Mouse (Mus musculus) neutrophil, adult 83 days (primary cell): ENCODE measurements around the gene Gpr84. TPM values are rescaled to one million over a fixed set of nuclear protein-coding genes. Genes with fewer than 3 reads are reported as not detected.

Experiments
- total RNA-seq, 2 experiments: library from RNA; stranded (reverse); gene quantifications; one replicate each; pipeline ENCODE4 v1.2.4; 2023

The Gpr84 gene
- 10 to 100 TPM; 19.3 to 19.9 TPM for total RNA-seq

DNA sequence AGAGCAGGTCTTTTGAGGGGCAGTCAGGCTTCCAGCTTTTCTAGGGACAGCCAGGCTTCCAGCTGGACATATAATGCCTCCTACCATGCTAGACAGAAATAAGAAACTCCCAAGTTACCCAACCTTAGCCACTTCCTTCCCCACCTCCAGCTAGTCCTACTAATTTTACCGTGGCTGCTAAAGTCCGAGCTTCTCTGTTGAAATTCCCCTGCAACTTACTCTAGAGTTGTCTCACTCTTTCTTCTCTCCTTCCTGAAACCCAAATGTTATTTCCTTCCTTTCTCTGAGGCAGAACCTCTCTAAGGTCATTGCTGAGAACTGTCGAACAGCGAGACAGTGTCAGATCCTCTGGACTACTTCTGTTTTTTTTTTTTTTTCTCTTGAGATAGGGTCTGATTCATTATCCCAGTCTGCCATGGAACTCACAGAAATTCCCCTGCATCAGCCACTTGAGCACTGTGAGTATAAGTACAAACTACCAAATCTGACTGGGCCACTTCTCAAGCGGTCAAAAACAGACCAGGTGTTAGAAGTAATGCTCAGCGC, at the start of gene Gpr84:
TSS of gene Gpr84 (minus strand) at position 248 of the 546 bp plus-strand sequence.

DNA sequence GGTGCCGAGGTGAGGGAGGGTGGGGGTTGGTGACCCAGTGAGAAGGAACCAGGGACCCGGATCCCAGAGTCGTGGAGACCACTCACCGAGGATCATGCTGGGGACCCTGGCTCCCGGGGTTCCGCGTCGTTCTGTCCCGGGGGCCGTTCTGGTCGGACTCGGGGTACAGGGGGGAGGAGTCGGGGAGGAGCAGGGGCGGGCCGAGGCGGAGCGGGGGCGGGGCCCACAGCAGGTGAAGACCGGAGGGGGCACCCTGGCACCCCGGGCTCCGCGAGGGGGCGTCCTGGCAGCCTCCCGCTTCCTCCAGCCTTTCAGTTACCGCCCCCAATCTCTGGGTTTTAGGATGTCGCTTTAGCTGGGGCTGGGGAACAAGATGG, 29.5 kb upstream of the Gpr84 start, which contains the start of gene Zfp385a:
TSS of gene Zfp385a (minus strand) at position 133 of the 377 bp plus-strand sequence.

DNA sequence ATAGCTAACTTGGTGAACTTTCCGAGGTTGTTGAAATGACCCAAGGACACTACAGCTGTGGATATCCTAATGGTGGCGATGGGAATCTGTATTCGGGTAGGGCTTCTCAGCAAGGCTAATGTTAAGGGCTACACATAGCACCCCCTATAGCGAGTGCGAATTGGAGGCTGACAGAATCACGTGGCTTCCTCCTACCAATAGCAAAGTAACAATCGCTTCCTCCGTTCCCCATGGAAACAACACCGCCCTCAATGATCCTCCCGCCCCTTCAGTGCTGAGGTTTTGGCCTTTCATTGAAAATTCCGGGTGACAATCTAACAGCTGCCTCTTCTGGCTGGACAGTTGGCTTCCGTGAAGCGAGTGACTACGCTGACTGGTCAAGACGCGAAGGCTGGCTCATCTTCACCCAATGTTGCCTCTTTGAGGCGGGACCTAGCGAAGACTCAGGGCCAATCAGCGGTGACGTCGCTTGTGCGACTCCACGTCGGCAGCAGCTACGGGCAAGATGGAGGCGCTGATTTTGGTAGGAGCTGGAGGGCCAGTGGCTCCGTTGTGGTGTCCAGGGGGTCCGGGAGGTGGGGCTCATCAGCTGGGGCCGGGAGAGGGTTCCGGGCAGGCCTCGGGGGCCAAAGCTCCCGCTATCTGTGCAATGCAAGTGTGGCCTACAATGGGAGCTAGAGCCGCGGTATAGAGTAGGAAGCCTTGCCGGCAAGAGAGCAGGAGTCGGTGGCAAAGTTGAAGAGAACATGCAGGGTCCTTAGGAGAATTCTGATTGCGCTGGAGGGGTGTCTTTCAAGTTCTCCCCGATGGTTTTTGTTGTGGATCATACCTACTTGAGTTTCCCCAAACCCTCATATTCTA, 37.8 kb downstream of the Gpr84 start, which contains the start of gene Copz1:
TSS of gene Copz1 (plus strand) at position 296 of the 861 bp plus-strand sequence.

Other genes starting within 250 kb of the Gpr84 start
- gene Smug1, start 143.5 kb downstream of the Gpr84 start, total RNA-seq: 1 to 10 TPM; 3.0 to 4.7 TPM
- 10 to 100 TPM; 48.0 to 52.3 TPM for gene Cbx5, start 70.8 kb downstream of the Gpr84 start, total RNA-seq
- gene Hnrnpa1, start 70.2 kb downstream of the Gpr84 start, total RNA-seq: 100 to 1,000 TPM; 242 TPM
- gene Nfe2, start 52.2 kb downstream of the Gpr84 start, total RNA-seq: 100 to 1,000 TPM; 221 to 238 TPM
- gene Copz1, start 37.9 kb downstream of the Gpr84 start, total RNA-seq: 100 to 1,000 TPM; 110 to 114 TPM
- 10 to 100 TPM; 28.0 to 33.3 TPM for gene Zfp385a, start 29.5 kb upstream of the Gpr84 start, total RNA-seq
- 10 to 100 TPM; 18.4 to 24.1 TPM for gene Itga5, start 56.2 kb upstream of the Gpr84 start, total RNA-seq
- 1 to 10 TPM in 1 of 2 experiments, under 1 TPM in 1; 0.95 to 1.3 TPM for gene Gtsf1, start 119.9 kb upstream of the Gpr84 start, total RNA-seq
- not detected for gene Gtsf2, start 137.9 kb upstream of the Gpr84 start, total RNA-seq
- gene Nckap1l, start 143.2 kb upstream of the Gpr84 start, total RNA-seq: 100 to 1,000 TPM; 274 to 296 TPM
- gene Pde1b, start 192.4 kb upstream of the Gpr84 start, total RNA-seq: 10 to 100 TPM; 61.1 to 71.5 TPM
- not detected for gene Ppp1r1a, start 227.4 kb upstream of the Gpr84 start, total RNA-seq